Mouse (Mus musculus) left cerebral cortex, adult 8-10 months (tissue): Measurements from ENCODE around the gene Rnase1. TPM values are rescaled to one million over a fixed set of nuclear protein-coding genes. Genes with fewer than 3 reads are reported as not detected.

Experiments used
- DNase-seq, 2 experiments: peaks; one replicate each; pipeline ENCODE4 v3.0.0; 2022; ENCODE audit warnings: low spot score in 2 of 2
- total RNA-seq, 4 experiments: library from RNA; stranded (reverse); gene quantifications; 2 replicates each; pipeline ENCODE4 v1.2.4; 2022

Gene Rnase1
- total RNA-seq, 4 experiments from 2014 or later = 0.67 to 2.4 (median 0.85) TPM

GRCm38 (mm10) chr14:51142119-51142518, 4.5 kb downstream of the Rnase1 start:
- DNase-seq = no peak

DNA sequence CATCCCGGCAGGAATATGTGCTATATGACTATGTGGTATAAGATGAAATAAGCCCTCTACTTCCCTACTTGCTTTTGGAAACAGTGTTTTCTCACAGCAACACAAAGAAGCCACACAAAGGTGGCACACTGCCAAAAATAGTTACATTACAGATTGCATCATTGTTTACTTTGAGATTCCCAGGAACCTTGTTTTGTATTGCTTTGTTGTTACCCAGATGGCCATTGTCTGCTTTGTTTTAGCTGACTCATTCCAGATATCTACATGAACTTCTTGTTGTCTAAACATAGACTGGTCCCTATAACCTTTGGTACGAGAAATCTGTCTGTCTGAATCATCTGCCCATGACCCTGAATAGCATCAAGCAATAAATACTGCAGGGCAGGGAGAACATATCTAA, 6.2 kb downstream of the Rnase1 start:
- DNase-seq = no peak

DNA sequence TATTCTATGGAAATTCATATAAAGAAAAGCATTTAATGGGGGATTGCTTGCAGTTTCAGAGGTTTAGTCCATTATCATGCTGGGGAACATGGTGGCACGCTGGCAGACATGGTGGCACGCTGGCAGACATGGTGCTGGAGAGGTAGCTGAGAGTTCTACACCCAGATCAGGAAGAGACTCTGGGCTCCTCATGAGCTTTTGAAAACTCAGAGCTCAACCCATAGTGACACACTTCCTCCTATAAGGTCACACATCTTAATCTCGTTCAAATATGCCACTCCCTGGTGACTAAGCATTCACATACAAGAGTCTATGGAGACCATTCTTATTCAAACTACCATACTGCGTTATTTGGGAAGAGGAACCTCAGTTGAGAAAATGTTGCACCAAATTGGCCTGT, 14.2 kb downstream of the Rnase1 start:
- no peak for DNase-seq

DNA sequence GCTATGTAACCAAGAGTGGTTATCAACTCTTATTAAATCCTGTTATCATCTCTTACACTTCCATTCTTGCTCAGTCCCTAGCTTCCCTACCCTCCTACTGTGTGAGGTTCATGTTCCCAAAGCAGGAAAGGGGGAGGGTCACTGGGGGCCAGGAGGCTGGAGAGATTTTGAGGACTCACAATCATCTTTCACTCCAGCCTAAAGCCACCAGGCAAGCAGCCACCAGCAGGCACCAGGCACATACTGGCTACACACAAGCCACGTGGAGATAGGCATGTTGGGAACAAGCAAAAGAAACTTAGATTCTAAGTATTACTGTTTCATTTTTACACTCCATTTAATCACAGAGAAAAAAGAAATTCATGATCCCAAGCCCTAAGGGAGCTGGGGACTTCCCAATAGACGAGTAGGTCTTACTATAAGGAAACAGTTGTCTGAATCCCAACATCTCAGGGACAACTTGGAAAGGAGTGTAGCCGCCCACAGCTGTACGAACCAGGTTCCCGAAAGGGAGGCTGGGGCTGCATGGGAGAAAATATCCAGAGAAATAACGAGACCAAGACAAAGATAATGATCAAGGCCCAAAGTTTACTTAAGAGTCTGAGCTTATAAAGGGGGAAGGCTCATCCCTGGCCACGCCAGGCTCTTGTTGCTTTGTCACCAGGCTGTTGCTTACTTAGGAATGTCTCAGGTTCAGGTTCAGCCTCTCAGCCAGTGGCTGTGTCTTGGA, 15.3 kb downstream of the Rnase1 start:
- no peak for DNase-seq

GRCm38 (mm10) chr14:51130315-51130940, 16.2 kb downstream of the Rnase1 start:
- no peak for DNase-seq

DNA sequence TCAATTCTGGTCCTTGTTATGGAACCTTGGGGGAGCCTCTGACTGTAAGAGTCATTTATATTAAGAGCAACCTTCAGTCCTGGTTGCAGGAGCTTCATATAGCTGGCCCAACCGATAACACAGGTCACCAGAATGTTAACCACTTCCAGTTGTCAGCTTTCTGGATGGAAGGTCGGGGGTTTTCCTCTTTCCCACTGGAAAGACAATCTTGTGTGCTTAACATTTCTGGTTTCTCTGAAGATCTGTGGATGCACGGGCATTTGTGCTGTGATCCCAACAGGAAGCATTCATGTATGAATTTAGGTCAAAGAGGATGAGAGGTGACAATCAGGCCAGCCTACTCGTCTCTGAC, 17.0 kb downstream of the Rnase1 start:
- DNase-seq = no peak

GRCm38 (mm10) chr14:51128775-51129623, 17.6 kb downstream of the Rnase1 start:
- no peak for DNase-seq

DNA sequence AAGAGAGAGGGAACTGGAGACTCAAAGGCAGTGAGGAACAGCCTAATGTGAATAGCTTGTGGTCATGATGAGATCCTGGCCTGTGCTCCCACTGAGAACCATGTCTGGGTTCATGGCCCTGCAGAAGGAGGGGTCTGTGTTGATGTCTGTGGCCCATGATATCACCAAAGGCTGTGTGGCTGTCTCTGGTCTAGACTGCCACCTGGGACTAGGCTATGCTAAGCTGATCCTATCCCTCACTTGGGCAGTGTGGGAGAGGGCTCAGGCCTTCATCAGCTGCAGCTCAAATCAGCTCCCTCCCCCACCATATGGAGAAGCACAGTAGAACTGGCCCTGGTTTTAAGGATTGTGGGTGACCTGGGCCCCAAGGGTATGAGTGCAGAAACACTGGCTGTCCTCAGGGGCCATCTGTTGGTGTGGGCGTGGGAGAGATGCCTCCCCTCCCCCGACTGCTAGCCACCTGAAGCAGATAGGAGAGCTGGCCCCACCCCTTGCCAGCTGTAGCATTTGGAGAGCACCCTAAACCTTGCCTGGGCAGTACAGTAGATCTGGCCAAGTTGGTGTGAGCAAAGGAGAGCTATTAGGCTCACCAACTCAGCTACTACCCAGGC, 18.8 kb downstream of the Rnase1 start:
- DNase-seq = no peak

DNA sequence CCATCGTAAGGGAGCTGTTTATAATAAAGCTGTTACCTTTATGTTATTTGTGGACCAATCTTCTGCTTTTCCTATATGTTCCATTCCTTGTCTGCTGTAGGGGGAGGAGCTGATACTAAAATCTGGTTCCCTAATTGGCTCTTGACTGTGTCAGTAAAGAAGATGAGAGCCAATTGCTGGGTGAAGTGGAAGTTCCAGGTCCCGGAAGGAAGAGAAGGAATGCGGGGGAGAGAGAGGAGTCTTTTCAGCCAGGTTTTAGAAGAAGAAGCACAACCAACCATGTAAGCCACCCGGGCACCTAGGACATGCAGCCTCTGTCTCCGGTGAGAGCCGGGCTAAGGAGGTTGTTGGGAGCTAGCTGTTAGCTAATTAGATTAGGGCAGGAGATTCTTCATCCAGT, 20.9 kb downstream of the Rnase1 start:
- DNase-seq = no peak

DNA sequence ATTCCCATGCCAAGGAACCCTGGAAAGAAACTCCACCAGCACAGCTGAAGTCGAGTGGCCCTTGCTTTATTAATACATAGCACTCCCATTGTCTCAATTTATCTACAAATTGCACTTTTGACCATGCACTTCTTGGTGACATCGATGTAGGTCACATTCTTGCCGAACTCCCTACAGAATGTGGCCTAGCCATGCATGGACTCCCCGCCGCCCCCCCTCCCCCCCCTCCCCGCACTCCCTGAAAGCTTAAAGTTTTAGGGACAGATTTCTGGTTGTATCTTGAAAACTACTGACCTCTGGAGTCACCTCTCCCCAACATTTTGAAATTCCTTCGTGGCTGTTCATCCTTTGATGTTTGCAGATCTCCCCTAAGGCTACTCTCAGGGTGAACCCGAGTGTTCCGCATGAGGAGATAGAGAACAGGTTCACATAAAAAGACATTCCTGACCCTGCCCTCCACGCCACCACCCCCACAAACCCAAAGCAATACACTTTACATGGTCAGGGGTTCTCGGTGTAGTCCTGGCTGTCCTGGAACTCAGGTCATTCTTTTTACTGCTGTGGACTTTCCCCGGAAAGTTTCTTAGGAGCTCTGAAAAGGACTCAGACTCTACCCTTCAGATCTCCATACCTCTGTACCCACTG, 32.5 kb downstream of the Rnase1 start, which contains the start of gene Eddm3b:
Gene Eddm3b (plus strand): TSS at position 511 of the 645 bp plus-strand sequence.
- no peak for DNase-seq

DNA sequence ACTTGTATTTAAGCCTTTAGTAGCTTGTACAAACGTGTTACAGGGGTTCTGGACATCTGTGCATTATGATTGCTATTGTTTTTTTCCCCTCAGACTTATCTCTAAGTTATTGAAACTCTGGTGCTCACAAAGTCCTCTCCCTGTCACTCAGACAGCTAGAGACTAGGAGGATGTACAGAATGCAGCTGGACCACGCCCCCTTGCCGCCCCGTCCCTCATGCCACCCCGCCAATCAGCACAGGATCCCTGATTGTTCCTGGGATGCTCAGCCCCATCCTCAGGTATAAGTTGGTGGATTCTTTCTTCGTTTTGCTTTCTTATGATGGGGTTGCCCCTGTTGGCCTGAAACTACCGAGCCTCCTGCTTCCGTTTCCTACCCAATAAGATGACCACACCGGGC, 33.1 kb downstream of the Rnase1 start:
- no peak for DNase-seq

DNA sequence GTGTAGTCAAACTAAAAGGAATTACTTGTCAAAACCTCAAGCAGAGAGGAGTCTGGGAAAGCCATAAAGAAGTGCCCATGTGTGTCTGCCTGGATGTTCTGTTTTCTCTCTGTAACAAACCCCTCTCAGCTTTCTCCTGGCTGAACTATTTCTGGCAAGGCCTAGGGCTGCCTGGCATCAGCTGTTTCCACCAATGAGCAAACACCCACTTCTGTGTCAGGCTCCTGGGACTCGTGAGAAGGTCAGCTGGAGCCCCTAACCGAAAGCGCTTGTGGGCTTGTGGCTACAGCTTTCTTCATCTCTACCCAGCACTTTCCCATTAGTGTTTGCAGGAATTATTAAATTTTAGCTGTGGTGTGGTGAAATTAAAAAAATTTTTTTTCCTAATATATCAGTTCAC, 34.6 kb downstream of the Rnase1 start:
- DNase-seq = no peak

- DNase-seq = no peak
These were observed 40.1 kb downstream of the Rnase1 start for GRCm38 (mm10) chr14:51106449-51106967.

DNA sequence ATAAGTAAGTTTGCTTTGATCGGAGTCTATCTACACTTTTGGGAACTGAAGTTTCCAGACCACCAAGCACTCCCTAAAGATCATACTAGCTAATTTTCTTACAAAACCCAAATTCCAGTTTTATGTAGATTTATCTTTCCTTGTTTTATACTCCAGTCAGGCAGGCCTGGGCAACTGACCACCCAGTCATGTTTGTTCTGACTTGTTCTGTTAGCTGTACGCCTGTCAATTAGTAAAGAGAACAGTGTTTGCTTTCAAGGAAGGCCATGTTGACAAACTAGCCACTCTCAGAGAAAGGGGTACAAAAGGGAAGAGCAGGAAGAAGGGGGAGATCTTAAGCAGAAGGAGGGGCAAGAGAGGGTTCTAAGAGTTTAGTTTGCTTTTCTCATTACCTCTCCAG, 42.2 kb downstream of the Rnase1 start:
- DNase-seq = no peak

GRCm38 (mm10) chr14:51103217-51103616, 43.4 kb downstream of the Rnase1 start:
- peak in 1 of 2 experiments; percentile 58 for DNase-seq

DNA sequence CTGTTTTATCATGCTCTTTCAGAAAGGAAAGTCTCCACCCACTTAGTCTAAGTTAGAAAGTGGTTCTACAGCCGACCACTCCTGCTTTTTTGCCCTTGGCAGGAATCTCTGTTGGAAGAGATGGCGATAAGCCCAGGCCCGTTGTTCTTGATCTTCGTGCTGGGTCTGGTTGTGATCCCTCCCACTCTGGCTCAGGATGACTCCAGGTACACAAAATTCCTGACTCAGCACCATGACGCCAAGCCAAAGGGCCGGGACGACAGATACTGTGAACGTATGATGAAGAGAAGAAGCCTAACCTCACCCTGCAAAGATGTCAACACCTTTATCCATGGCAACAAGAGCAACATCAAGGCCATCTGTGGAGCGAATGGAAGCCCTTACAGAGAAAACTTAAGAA, 45.3 kb downstream of the Rnase1 start:
- DNase-seq = no peak

- no peak for DNase-seq
These were observed 47.7 kb downstream of the Rnase1 start for GRCm38 (mm10) chr14:51098921-51099320.

DNA sequence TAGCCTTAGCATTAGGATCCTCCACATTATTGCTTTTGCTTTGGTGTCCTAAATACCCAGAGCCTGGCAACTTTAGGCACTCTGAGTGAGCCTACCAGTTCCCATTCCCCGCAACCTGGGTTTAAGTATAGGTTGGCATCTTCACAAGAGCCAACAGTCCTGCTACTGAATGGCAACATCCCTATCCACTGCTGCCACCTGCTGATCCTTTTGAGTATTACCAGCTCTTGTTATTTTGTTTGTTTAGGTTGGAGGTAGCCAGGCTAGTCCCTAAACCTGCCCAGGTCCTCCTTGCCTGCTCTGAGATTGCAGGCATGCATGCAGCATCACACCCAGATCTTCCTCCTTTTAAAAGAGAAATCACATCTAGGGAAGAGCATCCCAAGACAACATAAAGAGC, 48.3 kb downstream of the Rnase1 start:
- DNase-seq = peak; percentile 56 to 69

GRCm38 (mm10) chr14:51095736-51096524, 50.7 kb downstream of the Rnase1 start:
- DNase-seq = no peak
